Mouse (Mus musculus) gastrocnemius, adult 18-20 months (tissue): ENCODE data around the gene Nipal4. TPM values are rescaled to one million over a fixed set of nuclear protein-coding genes. Genes with fewer than 3 reads are reported as not detected.

ENCODE experiments used
- DNase-seq: peaks from one replicate; pipeline ENCODE4 v3.0.0; 2021; ENCODE audit warnings: low spot score
- total RNA-seq, 2 experiments: library from RNA; stranded (reverse); gene quantifications; 2 replicates each; pipeline ENCODE4 v1.2.3; 2021

Gene Nipal4
- total RNA-seq, 2 experiments from 2014 or later = not detected

DNA sequence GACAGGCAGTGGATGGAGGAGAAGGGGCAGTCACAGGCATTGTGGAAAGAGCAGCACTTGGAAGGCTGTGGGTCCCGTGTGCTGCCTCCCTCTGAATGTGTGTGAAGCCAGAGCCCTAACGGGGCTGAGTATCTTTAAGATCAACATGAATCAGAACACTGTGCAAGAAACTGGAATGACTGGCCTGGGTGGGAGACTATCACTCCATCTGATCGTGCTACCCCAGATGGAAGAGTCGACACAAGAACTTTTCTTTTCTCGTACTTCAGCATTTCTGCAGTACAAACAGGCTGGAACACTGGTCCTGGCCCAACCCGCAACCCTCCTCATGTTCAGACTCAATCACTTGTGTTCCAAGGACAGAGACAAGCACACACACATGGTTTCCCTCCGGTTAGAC is 2.2 kb upstream of the Nipal4 start:
- DNase-seq = no peak

- no peak for DNase-seq
Observed at GRCm38 (mm10) chr11:46157462-46157861, 8.8 kb downstream of the Nipal4 start.

DNA sequence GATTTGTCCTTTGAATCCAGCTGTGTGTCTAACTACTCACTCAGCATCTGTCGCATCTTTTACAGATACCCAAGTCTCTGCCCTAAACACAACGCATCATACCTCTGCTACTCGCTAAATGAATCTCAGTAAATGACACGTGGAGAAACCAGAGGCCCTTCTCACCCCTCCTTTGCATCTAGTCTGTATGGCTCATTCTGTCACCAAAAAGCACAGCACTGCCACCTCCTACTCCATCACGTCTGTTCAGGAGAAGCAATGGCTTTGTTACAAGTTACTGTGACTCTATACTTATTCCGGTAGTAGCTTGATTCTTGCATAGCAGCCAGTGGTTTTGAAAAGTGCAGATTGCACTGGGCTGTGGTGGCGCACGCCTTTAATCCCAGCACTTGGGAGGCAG is 9.4 kb downstream of the Nipal4 start:
- DNase-seq = no peak

- DNase-seq = no peak
Observed at GRCm38 (mm10) chr11:46146619-46147018, 19.7 kb downstream of the Nipal4 start.

DNA sequence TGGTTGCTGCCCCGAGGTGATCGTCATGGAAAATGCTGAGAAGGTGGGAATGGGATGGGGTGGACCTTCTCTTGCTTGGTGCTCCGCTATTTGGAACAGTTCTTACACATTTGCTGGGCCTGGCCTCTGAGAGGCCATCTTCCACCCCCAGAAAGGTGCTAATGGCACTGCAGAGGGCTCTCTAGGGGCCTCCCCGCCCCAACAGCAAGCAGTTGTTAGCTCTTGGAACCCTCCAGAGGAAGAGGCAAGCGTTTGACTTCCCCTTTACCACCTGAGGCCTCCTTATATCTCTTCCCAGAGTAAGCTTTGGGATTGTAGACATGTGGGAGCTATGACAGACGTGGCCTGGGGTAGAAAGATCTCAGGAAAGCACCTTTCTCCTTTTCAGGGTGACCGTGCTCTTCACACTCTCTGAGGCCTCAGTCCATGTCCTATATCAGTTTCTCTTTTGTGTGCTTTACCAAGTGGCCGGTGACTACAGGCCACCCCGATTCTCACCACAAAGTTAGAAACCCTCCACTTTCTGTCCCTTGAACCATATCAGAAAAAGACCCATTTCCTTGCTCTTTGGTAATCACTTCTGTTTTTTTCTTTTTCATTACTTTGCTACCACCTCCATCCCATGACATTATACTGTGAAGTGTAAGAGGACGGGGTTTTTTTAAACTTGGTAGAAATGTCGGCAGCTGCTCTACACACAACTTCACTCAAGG is 21.0 kb downstream of the Nipal4 start:
- DNase-seq = no peak

- no peak for DNase-seq
Observed at GRCm38 (mm10) chr11:46143342-46143741, 23.0 kb downstream of the Nipal4 start.

GRCm38 (mm10) chr11:46134899-46135298 is 31.4 kb downstream of the Nipal4 start:
- DNase-seq = no peak

DNA sequence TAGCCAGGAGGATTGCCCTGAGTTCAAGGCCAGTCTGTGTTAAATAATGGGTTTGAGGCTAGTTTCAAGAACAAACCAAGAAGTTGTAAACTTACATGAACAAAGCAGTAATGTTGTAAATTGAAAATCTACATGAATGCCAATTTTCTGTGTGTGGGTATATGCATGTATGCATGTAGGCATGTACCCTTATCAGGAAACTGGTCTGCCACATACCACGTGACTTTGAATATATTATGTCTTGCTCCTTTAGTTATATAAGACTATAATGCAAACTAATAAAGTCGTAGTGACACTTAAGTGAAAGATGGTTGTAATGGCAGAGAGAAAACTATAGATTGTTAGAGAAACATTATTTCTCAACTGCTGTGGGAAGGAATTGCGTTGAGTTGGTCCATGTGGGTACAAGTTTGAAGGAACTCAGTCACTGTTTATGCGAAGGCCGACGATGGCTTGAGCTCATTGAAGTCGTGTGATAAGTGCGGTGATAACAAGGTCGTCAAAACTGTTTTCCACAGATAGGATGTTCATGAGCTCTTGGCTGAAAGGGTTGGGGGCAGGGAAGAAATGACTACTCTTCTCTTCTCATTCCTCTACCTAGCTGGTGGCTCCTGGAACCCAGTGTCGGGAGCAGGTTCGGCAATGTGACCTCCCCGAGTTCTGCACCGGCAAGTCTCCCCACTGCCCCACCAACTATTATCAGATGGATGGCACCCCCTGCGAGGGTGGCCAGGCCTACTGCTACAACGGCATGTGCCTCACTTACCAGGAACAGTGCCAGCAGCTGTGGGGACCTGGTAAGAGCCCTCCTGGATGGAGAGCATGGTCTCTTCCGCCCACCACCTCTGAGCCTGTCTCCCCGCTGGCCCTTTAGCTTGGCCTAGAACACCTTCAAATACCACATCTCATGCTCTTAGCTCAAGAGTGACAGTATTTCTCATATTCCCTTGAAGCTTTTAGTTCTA is 35.0 kb downstream of the Nipal4 start:
- DNase-seq = no peak

DNA sequence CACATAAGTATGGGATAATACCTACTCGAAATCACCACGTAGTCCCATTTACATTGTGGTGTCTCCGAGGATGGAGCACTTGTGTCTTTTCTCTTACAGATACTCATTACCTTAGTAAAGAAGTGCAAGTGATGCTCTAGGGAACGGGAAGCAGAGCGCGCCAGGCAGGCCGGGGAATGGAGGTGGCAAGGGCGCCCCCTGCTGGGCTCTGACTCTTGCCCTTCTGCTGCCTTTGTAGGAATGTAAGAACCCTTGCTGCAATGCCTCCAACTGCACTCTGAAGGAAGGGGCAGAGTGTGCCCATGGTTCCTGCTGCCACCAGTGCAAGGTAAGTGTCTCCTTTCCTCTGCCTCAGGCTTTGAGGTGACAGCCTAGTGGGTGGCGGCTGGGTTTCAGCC is 37.8 kb downstream of the Nipal4 start:
- DNase-seq = peak; percentile 80

GRCm38 (mm10) chr11:46127621-46128547 is 38.4 kb downstream of the Nipal4 start:
- peak; percentile 77 for DNase-seq

DNA sequence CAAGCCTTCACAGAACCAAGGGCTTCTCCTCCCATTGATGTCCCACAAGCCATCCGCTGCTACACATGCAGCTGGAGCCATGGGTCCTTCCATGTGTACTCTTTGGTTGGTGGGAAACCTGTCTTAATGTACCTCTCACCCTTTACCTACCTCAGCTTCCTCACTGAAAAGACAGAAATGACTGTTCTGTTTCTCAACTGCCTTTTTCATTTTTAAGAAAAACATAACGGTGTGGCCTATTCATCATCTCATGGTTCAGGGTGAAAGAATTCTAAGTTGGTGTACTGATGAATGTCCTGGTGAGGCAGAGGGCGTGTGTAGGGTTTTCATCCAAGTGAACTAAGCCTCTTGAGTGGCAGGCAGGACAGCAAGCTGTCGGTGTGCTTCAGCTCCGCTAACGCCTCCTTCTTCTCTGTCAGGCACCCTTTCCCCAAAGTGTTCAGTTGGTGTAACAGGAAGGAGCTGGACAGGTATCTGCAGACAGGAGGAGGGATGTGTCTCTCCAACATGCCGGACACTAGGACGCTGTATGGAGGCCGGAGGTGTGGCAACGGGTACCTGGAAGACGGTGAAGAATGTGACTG is 39.4 kb downstream of the Nipal4 start:
- DNase-seq = no peak

DNA sequence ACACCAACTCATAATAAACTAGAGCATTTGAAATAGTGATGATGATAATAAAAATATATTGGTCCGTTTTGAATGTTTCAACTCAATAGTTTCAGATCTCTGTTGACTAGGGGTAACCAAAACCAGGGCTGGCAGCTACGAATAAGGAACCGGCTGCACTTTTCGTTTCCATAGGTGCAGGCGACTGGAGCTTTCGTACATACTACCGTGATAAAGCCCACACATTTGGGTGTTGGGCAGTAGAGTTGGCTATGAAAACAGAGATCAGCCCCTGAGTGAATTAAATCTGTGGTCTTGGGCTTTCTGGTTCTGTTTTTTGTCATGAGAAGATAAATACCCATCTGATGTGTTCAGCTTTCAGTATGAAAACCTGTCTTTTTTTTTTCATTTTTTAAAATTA is 40.0 kb downstream of the Nipal4 start:
- no peak for DNase-seq

- DNase-seq = no peak
Observed at GRCm38 (mm10) chr11:46125835-46126229, 40.5 kb downstream of the Nipal4 start.

- no peak for DNase-seq
Observed at GRCm38 (mm10) chr11:46125093-46125834, 41.0 kb downstream of the Nipal4 start.

- no peak for DNase-seq
Observed at GRCm38 (mm10) chr11:46123328-46123866, 42.9 kb downstream of the Nipal4 start.

- no peak for DNase-seq
Observed at GRCm38 (mm10) chr11:46122875-46123274, 43.4 kb downstream of the Nipal4 start.

- DNase-seq = no peak
Observed at GRCm38 (mm10) chr11:46121666-46122065, 44.6 kb downstream of the Nipal4 start.

DNA sequence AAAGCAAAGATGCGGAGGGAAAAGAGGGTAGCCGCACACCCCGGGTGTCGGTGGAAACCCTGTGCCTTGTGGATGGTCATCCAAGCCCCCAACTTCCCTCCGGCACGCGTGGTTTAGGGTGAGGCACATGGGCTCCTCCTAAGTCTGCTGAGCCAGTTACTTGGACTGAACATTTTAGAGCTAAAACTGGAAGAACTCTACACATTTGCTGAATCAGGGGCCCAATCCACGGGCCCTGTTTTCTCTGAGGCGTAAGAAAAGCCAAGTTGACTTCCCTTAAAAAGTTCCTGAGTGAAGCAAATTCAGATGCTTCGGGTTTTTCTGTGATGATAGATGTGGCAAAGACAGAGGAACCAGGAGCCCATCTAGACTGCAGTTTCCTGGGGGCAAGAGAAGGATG is 46.2 kb downstream of the Nipal4 start:
- DNase-seq = no peak

DNA sequence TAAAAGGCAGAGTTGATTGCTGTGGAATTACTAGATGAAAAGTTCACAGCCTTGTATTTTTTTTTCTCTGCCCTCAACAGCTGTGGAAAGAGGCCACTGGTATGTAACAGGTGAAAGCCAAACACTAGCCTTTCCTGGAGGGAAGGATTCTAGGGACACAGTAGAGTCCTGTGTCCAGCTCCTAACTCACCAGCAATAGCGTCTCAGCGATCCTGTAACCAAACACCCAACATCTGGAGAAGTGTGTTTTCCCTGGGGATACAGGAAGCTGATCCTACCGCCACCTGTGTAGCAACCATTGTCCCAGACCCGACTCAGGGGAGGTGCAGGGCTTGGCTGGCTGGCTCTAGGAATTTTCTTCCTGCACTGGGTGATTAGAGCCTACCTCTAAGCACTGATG is 46.7 kb downstream of the Nipal4 start:
- DNase-seq = no peak

DNA sequence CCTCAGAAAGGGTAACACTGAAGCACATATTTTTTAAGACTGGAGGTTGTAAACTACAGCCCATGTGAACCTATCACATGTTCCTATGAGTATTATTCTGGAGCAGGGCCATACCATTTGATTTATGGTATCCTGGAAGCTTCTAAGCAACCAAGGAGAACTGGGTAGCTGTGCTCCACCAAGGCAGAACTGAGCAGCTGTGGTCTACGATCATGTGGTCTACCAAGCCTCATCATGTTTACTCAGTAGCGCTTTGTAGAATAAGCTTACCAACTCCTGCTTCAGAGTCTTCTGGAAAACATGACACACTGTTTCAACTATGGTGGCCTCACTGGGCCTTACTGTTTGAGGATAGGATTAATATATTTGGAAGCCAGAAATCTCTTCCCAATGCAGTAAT is 49.8 kb downstream of the Nipal4 start:
- no peak for DNase-seq
